Mouse (Mus musculus): ENCODE measurements at regions not wholly inside any gene's neighbourhood (a gene's known extent, or its start where the extent isn't known, plus 50 kb on each side); places are given as distances from the start of the nearest gene placed in this dataset.
A peak's percentile ranks its signal among the peaks of the same experiment; 100 is the strongest.

- no peaks in the 10 kb centered on the region for H3K27me3 ChIP-seq (ENCODE audit: control insufficient read depth, insufficient read depth, insufficient read length)
- H3K79me3 ChIP-seq (ENCODE audit: low read depth): no peaks in the 10 kb centered on the region
- TF ChIP-seq FOSL1 (IDR thresholded peaks at IDR 0.05; ENCODE audit: insufficient read depth, low read length, poor library complexity, severe bottlenecking) (peak; percentile 6), USF1 (IDR thresholded peaks at IDR 0.05; ENCODE audit: low read depth) (no peak), CEBPB (IDR thresholded peaks at IDR 0.05; ENCODE audit: low read depth) (no peak), CTCF (IDR thresholded peaks at IDR 0.05; ENCODE audit: control insufficient read depth, insufficient read depth, insufficient read length) (no peak), MAX (IDR thresholded peaks at IDR 0.05) (no peak)
- H3K36me3 ChIP-seq (ENCODE audit: control insufficient read depth, insufficient read depth): no peaks in the 10 kb centered on the region
- no peaks in the 10 kb centered on the region for H3K79me2 ChIP-seq (ENCODE audit: control insufficient read depth, insufficient read depth)
- no peak overlapping the region for H3ac ChIP-seq (ENCODE audit: control insufficient read depth, insufficient read length, low read depth)
- H3K4me3 ChIP-seq (ENCODE audit: insufficient read depth, poor library complexity, severe bottlenecking): no peak overlapping the region
Observed at GRCm38 (mm10) chr5:47921731-47922130, 61.2 kb upstream of the Slit2 start.

- no peak overlapping the region for H3ac ChIP-seq (ENCODE audit: control insufficient read depth, insufficient read length, low read depth)
- H3K36me3 ChIP-seq (ENCODE audit: control insufficient read depth, insufficient read depth): no peaks in the 10 kb centered on the region
- TF ChIP-seq USF1 (IDR thresholded peaks at IDR 0.05; ENCODE audit: low read depth) (no peak), CEBPB (IDR thresholded peaks at IDR 0.05; ENCODE audit: low read depth) (no peak), FOSL1 (IDR thresholded peaks at IDR 0.05; ENCODE audit: insufficient read depth, low read length, poor library complexity, severe bottlenecking) (no peak), MYOG (IDR thresholded peaks at IDR 0.05; ENCODE audit: control insufficient read depth, extremely low read depth, insufficient read length) (no peak), MYOD1 (IDR thresholded peaks at IDR 0.05; ENCODE audit: control insufficient read depth, insufficient read length, low read depth) (no peak), MAX (IDR thresholded peaks at IDR 0.05) (no peak), CTCF (IDR thresholded peaks at IDR 0.05; ENCODE audit: control insufficient read depth, insufficient read depth, insufficient read length) (no peak)
- no peaks in the 10 kb centered on the region for H3K79me3 ChIP-seq (ENCODE audit: low read depth)
- H3K79me2 ChIP-seq (ENCODE audit: control insufficient read depth, insufficient read depth): no peaks in the 10 kb centered on the region
- no peaks in the 10 kb centered on the region for H3K27me3 ChIP-seq (ENCODE audit: control insufficient read depth, insufficient read depth, insufficient read length)
- H3K4me3 ChIP-seq (ENCODE audit: insufficient read depth, poor library complexity, severe bottlenecking): no peak overlapping the region
Observed at GRCm38 (mm10) chr5:47930234-47930633, 52.7 kb upstream of the Slit2 start.
